ENCODE assay signal across 8 mouse cellular contexts in the genomic region with DNA sequence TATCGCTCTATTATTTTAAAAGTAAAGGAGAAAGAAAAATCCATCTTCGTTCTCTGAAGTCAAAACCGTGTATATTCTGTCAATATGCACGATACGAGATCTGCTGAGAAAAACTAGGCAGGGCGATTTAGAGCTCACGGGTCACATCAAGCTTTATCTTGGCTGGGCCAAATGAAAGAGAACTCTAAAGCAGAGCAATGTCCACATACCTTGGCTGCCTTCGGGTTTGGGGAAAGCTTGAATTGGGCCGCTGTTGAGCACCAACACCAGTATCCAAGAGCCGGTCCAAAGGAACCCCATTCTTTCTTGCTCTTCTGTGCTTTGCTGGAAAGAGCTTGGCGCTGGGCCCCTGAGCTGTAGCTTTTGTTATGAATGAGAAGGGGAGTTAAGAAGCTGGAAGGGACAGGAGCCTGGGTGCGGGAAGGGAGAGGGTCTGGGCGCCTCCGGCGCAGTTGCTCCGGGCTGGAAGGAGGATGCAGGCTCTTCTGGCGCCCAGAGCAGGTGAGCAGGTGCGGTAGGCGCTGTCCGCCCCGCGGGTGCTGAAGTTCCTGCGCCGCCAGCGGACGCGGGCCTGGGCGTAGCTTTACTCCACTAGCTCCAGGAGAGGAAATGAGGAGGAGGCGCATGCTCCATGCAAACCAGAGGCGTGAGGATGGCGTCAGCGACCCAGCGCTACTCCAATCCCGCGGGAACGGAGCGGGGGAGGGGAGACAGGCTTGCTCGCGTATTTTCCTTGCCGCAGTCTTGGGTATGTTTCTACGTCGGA. TPM values are rescaled to one million over a fixed set of nuclear protein-coding genes. Genes with fewer than 3 reads are reported as not detected.
DNase-seq lines count a peak whose midpoint lies in the region; ATAC-seq and TF ChIP-seq lines count a peak whose summit lies in the region.

Gene Scg3 (minus strand): TSS at position 631 of the 766 bp plus-strand sequence.

- H3K9me3 ChIP-seq in forebrain, embryonic 12.5 days = no peaks in the 10 kb centered on the region
- H3K9me3 ChIP-seq in heart, embryonic 16.5 days (replicated peaks; ENCODE audit: control insufficient read depth, low read length) = no peaks in the 10 kb centered on the region
- no peaks in the 10 kb centered on the region for H3K9me3 ChIP-seq in liver, embryonic 11.5 days (ENCODE audit: control insufficient read depth, low read length)
- no peaks in the 10 kb centered on the region for H3K9me3 ChIP-seq in neural tube, embryonic 12.5 days

- H3K9ac ChIP-seq in forebrain, embryonic 12.5 days = peak within 1 kb of the TSS; percentile 68
- no peak within 1 kb of the TSS for H3K9ac ChIP-seq in heart, embryonic 16.5 days (ENCODE audit: low read length)
- no peak within 1 kb of the TSS for H3K9ac ChIP-seq in liver, embryonic 11.5 days (ENCODE audit: low read depth, low read length)
- H3K9ac ChIP-seq in neural tube, embryonic 12.5 days = peak within 1 kb of the TSS; percentile 64

- H3K27me3 ChIP-seq in forebrain, embryonic 12.5 days = no peaks in the 10 kb centered on the region
- peaks cover 6% of the 10 kb centered on the region for H3K27me3 ChIP-seq in heart, embryonic 16.5 days (ENCODE audit: control insufficient read depth, insufficient read depth, low read length)
- H3K27me3 ChIP-seq in liver, embryonic 11.5 days (replicated peaks; ENCODE audit: control insufficient read depth, insufficient read depth, low read length) = peaks cover 4% of the 10 kb centered on the region; the same call in 1 of the 2 replicates
- H3K27me3 ChIP-seq in neural tube, embryonic 12.5 days (replicated peaks) = no peaks in the 10 kb centered on the region
- no peaks in the 10 kb centered on the region for H3K27me3 ChIP-seq in thymus, adult 2 months (ENCODE audit: control insufficient read depth, insufficient read depth, low read length)

- no peak for TF ChIP-seq CTCF in thymus, adult 2 months (IDR thresholded peaks at IDR 0.05; ENCODE audit: borderline replicate concordance, control insufficient read depth, extremely low read depth, insufficient read depth, low read length, poor library complexity)

- H3K4me2 ChIP-seq in forebrain, embryonic 12.5 days = peak within 1 kb of the TSS; percentile 60
- H3K4me2 ChIP-seq in heart, embryonic 16.5 days (ENCODE audit: low read depth, low read length) = peak within 1 kb of the TSS; percentile 49; the same call in 1 of the 2 replicates
- peak within 1 kb of the TSS; percentile 40 for H3K4me2 ChIP-seq in liver, embryonic 11.5 days
- peak within 1 kb of the TSS; percentile 56 for H3K4me2 ChIP-seq in neural tube, embryonic 12.5 days (replicated peaks)

- peak within 1 kb of the TSS; percentile 58 for H3K4me3 ChIP-seq in forebrain, embryonic 12.5 days (replicated peaks)
- H3K4me3 ChIP-seq in heart, embryonic 16.5 days (ENCODE audit: low read length) = peak within 1 kb of the TSS; percentile 29; the same call in 1 of the 2 replicates
- no peak within 1 kb of the TSS for H3K4me3 ChIP-seq in liver, embryonic 11.5 days (ENCODE audit: low read depth, low read length)
- peak within 1 kb of the TSS; percentile 56 for H3K4me3 ChIP-seq in neural tube, embryonic 12.5 days
- H3K4me3 ChIP-seq in thymus, adult 2 months (ENCODE audit: control insufficient read depth, insufficient read depth, low read length) = no peak within 1 kb of the TSS

- peak; percentile 12 to 67 for DNase-seq in spleen, postnatal 4 days (ENCODE audit: low spot score in 2 of 2)
- no peak for DNase-seq in spleen, postnatal 14 days (ENCODE audit: low spot score in 2 of 2)
- peak; percentile 80 for DNase-seq in kidney, postnatal 14 days
- DNase-seq in liver, embryonic 11.5 days (ENCODE audit: low spot score) = peak; percentile 75
- peak; percentile 55 for DNase-seq in thymus, adult 2 months

- WGBS in forebrain, embryonic 12.5 days = 5% methylated on average over 42 of the region's 42 CpGs
- WGBS in heart, embryonic 16.5 days = 9% methylated on average over 42 of the region's 42 CpGs
- WGBS in liver, embryonic 11.5 days = 13% methylated on average over 42 of the region's 42 CpGs
- 6% methylated on average over 42 of the region's 42 CpGs for WGBS in neural tube, embryonic 12.5 days
- WGBS in thymus, adult 2 months = 17% methylated on average over 42 of the region's 42 CpGs

- H3K4me1 ChIP-seq in forebrain, embryonic 12.5 days = 0 out of 2 replicates have a peak, but pooled peaks cover 8% of the 10 kb centered on the region
- H3K4me1 ChIP-seq in heart, embryonic 16.5 days (ENCODE audit: control insufficient read depth, insufficient read depth, low read length) = no peaks in the 10 kb centered on the region; the same call in 1 of the 2 replicates
- no peaks in the 10 kb centered on the region for H3K4me1 ChIP-seq in liver, embryonic 11.5 days (replicated peaks; ENCODE audit: control insufficient read depth, insufficient read depth, low read length)
- no peaks in the 10 kb centered on the region; the same call in 1 of the 2 replicates for H3K4me1 ChIP-seq in neural tube, embryonic 12.5 days
- H3K4me1 ChIP-seq in thymus, adult 2 months (replicated peaks; ENCODE audit: control insufficient read depth, insufficient read depth, low read length) = no peaks in the 10 kb centered on the region

- 0 out of 2 replicates have a peak, but pooled peaks cover 9% of the 10 kb centered on the region for H3K36me3 ChIP-seq in forebrain, embryonic 12.5 days (replicated peaks)
- H3K36me3 ChIP-seq in heart, embryonic 16.5 days (ENCODE audit: control insufficient read depth, insufficient read depth) = no peaks in the 10 kb centered on the region
- no peaks in the 10 kb centered on the region for H3K36me3 ChIP-seq in liver, embryonic 11.5 days (ENCODE audit: control insufficient read depth, insufficient read depth, low read length)
- peaks cover 4% of the 10 kb centered on the region; the same call in 1 of the 2 replicates for H3K36me3 ChIP-seq in neural tube, embryonic 12.5 days
- H3K36me3 ChIP-seq in thymus, adult 2 months (ENCODE audit: control insufficient read depth, insufficient read depth, low read length) = no peaks in the 10 kb centered on the region

- ATAC-seq in forebrain, embryonic 12.5 days (ENCODE audit: low FRiP score) = peak; percentile 100
- ATAC-seq in heart, embryonic 16.5 days (replicated peaks; ENCODE audit: extremely low read depth, insufficient read depth, low FRiP score) = peak; percentile 67
- peak; percentile 70 for ATAC-seq in liver, embryonic 11.5 days (replicated peaks; ENCODE audit: low FRiP score)
- peak; percentile 99 for ATAC-seq in neural tube, embryonic 12.5 days (ENCODE audit: low FRiP score, low read depth)

- peak within 1 kb of the TSS; percentile 75 for H3K27ac ChIP-seq in forebrain, embryonic 12.5 days
- H3K27ac ChIP-seq in heart, embryonic 16.5 days (ENCODE audit: low read length) = no peak within 1 kb of the TSS
- H3K27ac ChIP-seq in liver, embryonic 11.5 days (ENCODE audit: low read depth, low read length) = no peak within 1 kb of the TSS
- 0 out of 2 replicates have a peak within 1 kb of the TSS, but pooled peaks have one; percentile 18 for H3K27ac ChIP-seq in neural tube, embryonic 12.5 days
- H3K27ac ChIP-seq in thymus, adult 2 months (ENCODE audit: control insufficient read depth, insufficient read depth, low read length) = no peak within 1 kb of the TSS

- no peak for TF ChIP-seq POLR2A in thymus, adult 2 months (IDR thresholded peaks at IDR 0.05; ENCODE audit: control insufficient read depth, extremely low read depth, insufficient read depth, low read length, poor library complexity)

RNA-seq across cellular contexts. Expression of gene Scg3, which starts in this region (rescaled TPM):
- polyA plus RNA-seq in forebrain, embryonic 12.5 days (2016; fragmentation: Nextera tagmentation; extraction: Ambion mirVana) = 65.0 and 81.2 TPM in 2 replicates
- 0.07 and 0.41 TPM in 2 replicates for polyA plus RNA-seq in heart, embryonic 16.5 days (2015; fragmentation: Nextera tagmentation; extraction: Ambion mirVana)
- 0.08 and 0.38 TPM in 2 replicates for polyA plus RNA-seq in liver, embryonic 11.5 days (2014; fragmentation: Nextera tagmentation; extraction: Ambion mirVana)
- 99.8 and 114 TPM in 2 replicates for polyA plus RNA-seq in neural tube, embryonic 12.5 days (2016; fragmentation: Nextera tagmentation; extraction: Ambion mirVana)
- polyA plus RNA-seq in thymus, adult 2 months (2012; rRNA removed) = 0.15 TPM in 2 replicates

Comparison
In these comparisons a context has a peak if more than half of its experiments do, and no peak if none do; other contexts are left out.
1. RNA of gene Scg3 (polyA plus RNA-seq): 99.8 to 114 TPM in neural tube, embryonic 12.5 days and 65.0 to 81.2 TPM in forebrain, embryonic 12.5 days; 0.07 to 0.41 TPM in heart, embryonic 16.5 days, 0.15 TPM in thymus, adult 2 months and 0.08 to 0.38 TPM in liver, embryonic 11.5 days; every median in the first group is over 10 times any median in the second.
2. DNase-seq: peak in spleen, postnatal 4 days (2 of 2) and kidney, postnatal 14 days (single experiment); none in spleen, postnatal 14 days (0 of 2).
3. Peak in ATAC-seq, H3K4me3 ChIP-seq and H3K4me2 ChIP-seq in heart, embryonic 16.5 days; RNA of the gene not detected or under 1 TPM.
4. Peak in DNase-seq, ATAC-seq and H3K4me2 ChIP-seq in liver, embryonic 11.5 days; RNA of the gene not detected or under 1 TPM.
5. Peak in DNase-seq in thymus, adult 2 months; RNA of the gene not detected or under 1 TPM.
6. H3K27ac ChIP-seq: peak in forebrain, embryonic 12.5 days (single experiment) and neural tube, embryonic 12.5 days (single experiment); none in heart, embryonic 16.5 days (single experiment), liver, embryonic 11.5 days (single experiment) and thymus, adult 2 months (single experiment).
7. H3K4me3 ChIP-seq: peak in forebrain, embryonic 12.5 days (single experiment) and neural tube, embryonic 12.5 days (single experiment); none in liver, embryonic 11.5 days (single experiment) and thymus, adult 2 months (single experiment).
8. H3K9ac ChIP-seq: peak in forebrain, embryonic 12.5 days (single experiment) and neural tube, embryonic 12.5 days (single experiment); none in heart, embryonic 16.5 days (single experiment) and liver, embryonic 11.5 days (single experiment).
9. Peak in every context shown above with its lines, with median percentiles within 50 percentile points of each other: ATAC-seq and H3K4me2 ChIP-seq.